Mouse (Mus musculus): ENCODE results near the gene Vmn2r84.

GRCm38 (mm10) chr10:130394232-130394631, at the start of gene Vmn2r84:
- no peak for TF ChIP-seq GATA1 (IDR thresholded peaks at IDR 0.05; ENCODE audit: borderline replicate concordance, low read length)
- TF ChIP-seq CTCF (IDR thresholded peaks at IDR 0.05; ENCODE audit: low read depth, low read length) = no peak
- no peak for TF ChIP-seq POLR2AphosphoS5 (IDR thresholded peaks at IDR 0.05; ENCODE audit: insufficient replicate concordance, low read depth, low read length)
- no peak for TF ChIP-seq TAL1 (conservative IDR thresholded peaks at IDR 0.05; ENCODE audit: low read depth, low read length)
- TF ChIP-seq GATA2 (IDR thresholded peaks at IDR 0.05; ENCODE audit: borderline replicate concordance, low read depth, low read length) = no peak

Measured in G1E (cell line).